19 mouse cellular contexts compared by ENCODE assay signal in the genomic region with DNA sequence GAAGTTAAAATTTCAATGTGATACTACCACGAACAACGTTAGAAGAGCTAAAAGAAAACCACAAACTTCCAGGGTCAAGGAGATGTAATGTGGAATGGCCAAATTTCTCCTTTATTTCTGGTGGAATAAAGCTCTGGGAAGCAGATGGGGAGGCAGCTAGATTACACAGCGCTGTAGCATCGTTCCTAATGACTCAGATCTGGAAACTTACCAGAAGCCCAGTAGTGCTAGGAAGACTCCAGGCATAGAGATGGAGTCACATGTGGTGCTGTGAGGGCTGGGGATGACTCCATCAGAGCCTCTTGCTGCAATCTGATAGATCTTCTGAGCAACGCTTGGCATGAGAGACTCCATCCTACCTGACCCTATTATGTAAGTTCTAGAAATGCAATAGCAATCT.
DNase-seq lines count a peak whose midpoint lies in the region.
"Had no signal": no experiment of that assay in that cellular context is flagged by ENCODE, and none has a peak within 500 bp of the region (broad histone marks: within the 10 kb centered on the region; RNA-seq: fewer than 3 reads in every experiment).

No protein-coding gene starts in this region.

- WGBS in heart, embryonic 10.5 days, result 81% methylated on average over 5 of the region's 5 CpGs

- H3K27ac ChIP-seq in heart, embryonic 10.5 days, result no peak overlapping the region
- H3K27ac ChIP-seq: forebrain, embryonic 13.5 days; hindbrain, embryonic 14.5 days; intestine, embryonic 15.5 days; kidney, embryonic 15.5 days; liver, embryonic 15.5 days; stomach, postnatal 0 days had no signal

- H3K9me3 ChIP-seq in heart, embryonic 10.5 days, result no peaks in the 10 kb centered on the region
- H3K9me3 ChIP-seq: forebrain, embryonic 13.5 days; intestine, embryonic 15.5 days; kidney, embryonic 15.5 days; liver, embryonic 15.5 days had no signal

- H3K27me3 ChIP-seq in heart, embryonic 10.5 days (ENCODE audit: insufficient read depth, poor library complexity, severe bottlenecking), result no peaks in the 10 kb centered on the region
- H3K27me3 ChIP-seq: forebrain, embryonic 13.5 days; intestine, embryonic 15.5 days; kidney, embryonic 15.5 days; liver, embryonic 15.5 days had no signal

- peak; percentile 39 for DNase-seq in heart, embryonic 10.5 days (ENCODE audit: low spot score)
- DNase-seq in heart, postnatal 4 days, result no peak
- DNase-seq in right cerebral cortex, postnatal 25 days, result peak; percentile 21
- DNase-seq in right cerebral cortex, postnatal 14 days, result no peak
- DNase-seq in layer of hippocampus, adult 8-10 months (ENCODE audit: low spot score in 2 of 2), result peak; percentile 33 to 42
- DNase-seq in kidney, postnatal 4 days, result no peak
- DNase-seq in thymus, postnatal 25 days, result no peak
- DNase-seq: cerebellum, postnatal 25 days; heart, postnatal 10 days; lung, postnatal 10 days; retina, postnatal 1 day; thymus, postnatal 14 days had no signal

- H3K4me1 ChIP-seq in heart, embryonic 10.5 days, result peaks cover 9% of the 10 kb centered on the region; the same call in 1 of the 2 replicates
- H3K4me1 ChIP-seq: intestine, embryonic 15.5 days; kidney, embryonic 15.5 days; liver, embryonic 15.5 days had no signal

- no peaks in the 10 kb centered on the region for H3K36me3 ChIP-seq in heart, embryonic 10.5 days
- H3K36me3 ChIP-seq: G1E; intestine, embryonic 15.5 days; kidney, embryonic 15.5 days; liver, embryonic 15.5 days had no signal

- no peak overlapping the region for H3K4me3 ChIP-seq in heart, embryonic 10.5 days
- H3K4me3 ChIP-seq: forebrain, embryonic 13.5 days; intestine, embryonic 15.5 days; kidney, embryonic 15.5 days; liver, embryonic 15.5 days had no signal

Comparison
In these comparisons a context has a peak if more than half of its experiments do, and no peak if none do; other contexts are left out.
1. DNase-seq: peak in heart, embryonic 10.5 days (single experiment), right cerebral cortex, postnatal 25 days (single experiment) and layer of hippocampus, adult 8-10 months (2 of 2); none in heart, postnatal 4 days (single experiment), right cerebral cortex, postnatal 14 days (single experiment), kidney, postnatal 4 days (0 of 2) and thymus, postnatal 25 days (single experiment).